Mouse (Mus musculus): ENCODE data around the gene Nat8l. TPM values are rescaled to one million over a fixed set of nuclear protein-coding genes. Genes with fewer than 3 reads are reported as not detected.
A peak's percentile ranks its signal among the peaks of the same experiment; 100 is the strongest.

Gene Nat8l
- polyA plus RNA-seq, 1 experiment from 2014 or later = 3.2 TPM

DNA sequence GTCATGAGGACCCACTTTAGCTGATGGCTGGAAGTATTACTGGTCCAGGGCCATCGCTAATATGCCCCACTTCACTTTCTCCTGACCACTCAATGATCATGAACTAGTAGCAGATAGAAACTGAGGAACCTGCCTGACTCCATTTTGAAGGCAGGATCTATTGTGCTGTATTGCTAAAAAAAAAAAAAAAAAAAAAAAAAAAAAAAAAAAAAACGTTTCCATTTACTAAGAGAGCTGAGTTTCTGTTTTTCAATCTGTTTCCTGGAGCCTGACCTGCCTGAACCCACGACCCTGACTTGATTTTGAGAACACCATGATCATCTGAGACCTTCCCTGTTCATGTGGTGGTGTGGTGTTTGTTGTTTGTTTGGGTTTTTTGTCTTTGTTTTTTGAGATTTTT, 19.5 kb upstream of the Nat8l start:
- H3K4me2 ChIP-seq (ENCODE audit: low read length) = no peak overlapping the region
- no peak for DNase-seq
- no peaks in the 10 kb centered on the region for H3K27me3 ChIP-seq (ENCODE audit: control insufficient read depth, insufficient read depth, low read length)
- no peaks in the 10 kb centered on the region for H3K9me3 ChIP-seq (ENCODE audit: control insufficient read depth, low read length)
- no peaks in the 10 kb centered on the region for H3K4me1 ChIP-seq (ENCODE audit: control insufficient read depth, insufficient read depth, low read length)
- no peak overlapping the region for H3K9ac ChIP-seq (replicated peaks; ENCODE audit: low read length)
- 43% methylated on average over 3 of the region's 3 CpGs for whole genome bisulfite sequencing
- H3K4me3 ChIP-seq (replicated peaks; ENCODE audit: low read depth, low read length) = no peak overlapping the region
- ATAC-seq (ENCODE audit: low FRiP score, low TSS enrichment) = no peak
- no peak overlapping the region for H3K27ac ChIP-seq (replicated peaks; ENCODE audit: low read depth, low read length)
- H3K36me3 ChIP-seq (ENCODE audit: control insufficient read depth, insufficient read depth, low read length) = 0 out of 2 replicates have a peak, but pooled peaks cover 3% of the 10 kb centered on the region

- no peak for DNase-seq
- Histone ChIP-seq H3K27ac (replicated peaks; ENCODE audit: low read depth, low read length) (peak overlapping the region; percentile 94), H3K36me3 (ENCODE audit: control insufficient read depth, insufficient read depth, low read length) (peaks cover 18% of the 10 kb centered on the region; the same call in 1 of the 2 replicates), H3K9ac (replicated peaks; ENCODE audit: low read length) (peak overlapping the region; percentile 96), H3K4me2 (ENCODE audit: low read length) (peak overlapping the region; percentile 83), H3K4me1 (ENCODE audit: control insufficient read depth, insufficient read depth, low read length) (peaks cover 31% of the 10 kb centered on the region), H3K9me3 (ENCODE audit: control insufficient read depth, low read length) (no peaks in the 10 kb centered on the region), H3K4me3 (replicated peaks; ENCODE audit: low read depth, low read length) (peak overlapping the region; percentile 97), H3K27me3 (ENCODE audit: control insufficient read depth, insufficient read depth, low read length) (no peaks in the 10 kb centered on the region)
- 2% methylated on average over 26 of the region's 26 CpGs for WGBS
- ATAC-seq (ENCODE audit: low FRiP score, low TSS enrichment) = peak; percentile 66
These were observed 13.0 kb upstream of the Nat8l start for GRCm38 (mm10) chr5:33982731-33983259.

- peak; percentile 98 for DNase-seq
These were observed 12.3 kb upstream of the Nat8l start, which contains the start of gene Gm1673 for GRCm38 (mm10) chr5:33983309-33984121. Gene Gm1673 (plus strand): TSS chr5:33983433.

DNA sequence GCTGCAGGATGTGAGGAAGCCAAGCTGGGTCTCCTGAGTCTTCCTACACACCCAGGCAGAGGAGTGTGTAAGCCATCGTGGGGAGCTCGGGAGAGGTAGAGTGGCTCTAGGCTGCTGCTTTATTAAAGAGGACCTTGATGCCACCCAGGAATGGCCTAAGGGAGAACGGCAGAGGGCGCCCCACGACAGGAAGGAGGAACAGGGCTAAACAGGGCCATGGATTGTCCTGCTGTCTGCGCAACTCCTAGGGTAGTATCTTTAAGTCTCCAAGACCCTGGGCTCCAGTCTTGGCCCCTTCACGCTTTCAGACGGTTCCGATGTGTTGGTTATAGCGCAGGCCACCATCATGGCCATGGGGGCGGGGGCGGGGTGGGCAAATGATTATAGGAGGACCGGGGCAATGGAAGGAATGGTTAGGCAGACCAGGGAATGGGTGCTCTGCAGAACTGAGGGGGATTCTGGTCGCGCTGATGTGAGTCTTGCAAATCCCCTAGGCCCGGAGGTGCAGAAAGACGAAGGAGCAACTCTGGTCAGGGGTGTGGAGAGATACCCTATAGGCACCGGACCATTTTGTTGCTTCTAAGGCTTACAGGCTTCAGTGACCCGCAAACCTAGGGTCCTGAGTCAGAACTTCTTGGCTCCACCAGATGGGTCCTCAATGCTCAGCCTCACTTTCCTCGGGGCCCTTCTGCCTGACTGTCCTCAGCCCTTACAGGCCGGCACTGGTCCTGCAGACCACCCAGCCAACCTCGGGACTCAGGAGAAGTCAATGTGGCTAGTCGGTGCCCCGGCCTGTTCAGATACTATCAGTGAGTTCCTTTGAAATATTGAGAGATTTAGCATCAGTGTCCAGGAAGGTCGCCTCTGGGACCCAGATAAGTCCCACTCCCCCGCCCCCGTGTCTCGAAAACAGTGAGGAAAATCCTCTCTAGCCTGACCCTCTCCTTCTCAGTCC, 836 bp upstream of the Nat8l start:
- peak overlapping the region; percentile 97 for H3K27ac ChIP-seq (replicated peaks; ENCODE audit: low read depth, low read length)
- H3K4me3 ChIP-seq (replicated peaks; ENCODE audit: low read depth, low read length) = peak overlapping the region; percentile 85
- DNase-seq (peak; percentile 64), ATAC-seq (ENCODE audit: low FRiP score, low TSS enrichment) (no peak)
- H3K9ac ChIP-seq (replicated peaks; ENCODE audit: low read length) = peak overlapping the region; percentile 88
- H3K27me3 ChIP-seq (ENCODE audit: control insufficient read depth, insufficient read depth, low read length) = no peaks in the 10 kb centered on the region
- WGBS = 34% methylated on average over 28 of the region's 28 CpGs
- H3K36me3 ChIP-seq (ENCODE audit: control insufficient read depth, insufficient read depth, low read length) = no peaks in the 10 kb centered on the region
- peak overlapping the region; percentile 64 for H3K4me2 ChIP-seq (ENCODE audit: low read length)
- H3K9me3 ChIP-seq (ENCODE audit: control insufficient read depth, low read length) = no peaks in the 10 kb centered on the region
- H3K4me1 ChIP-seq (ENCODE audit: control insufficient read depth, insufficient read depth, low read length) = peaks cover 29% of the 10 kb centered on the region

More at GRCm38 (mm10) chr5:33983309-33984121, 12.3 kb upstream of the Nat8l start, which contains the start of gene Gm1673:
- H3K9ac ChIP-seq (replicated peaks; ENCODE audit: low read length) = peak within 1 kb of the TSS; percentile 96
- H3K27ac ChIP-seq (replicated peaks; ENCODE audit: low read depth, low read length) = peak within 1 kb of the TSS; percentile 94
- peak; percentile 90 for ATAC-seq (ENCODE audit: low FRiP score, low TSS enrichment)
- H3K4me1 ChIP-seq (ENCODE audit: control insufficient read depth, insufficient read depth, low read length) = peaks cover 31% of the 10 kb centered on the region
- no peaks in the 10 kb centered on the region for H3K27me3 ChIP-seq (ENCODE audit: control insufficient read depth, insufficient read depth, low read length)
- peak within 1 kb of the TSS; percentile 83 for H3K4me2 ChIP-seq (ENCODE audit: low read length)
- H3K36me3 ChIP-seq (ENCODE audit: control insufficient read depth, insufficient read depth, low read length) = peaks cover 16% of the 10 kb centered on the region; the same call in 1 of the 2 replicates
- H3K4me3 ChIP-seq (replicated peaks; ENCODE audit: low read depth, low read length) = peak within 1 kb of the TSS; percentile 97
- under 1% methylated on average over 88 of the region's 88 CpGs for WGBS
- no peaks in the 10 kb centered on the region for H3K9me3 ChIP-seq (ENCODE audit: control insufficient read depth, low read length)

GRCm38 (mm10) chr5:33996694-33997045, 886 bp downstream of the Nat8l start:
- no peak for DNase-seq
- H3K36me3 ChIP-seq (ENCODE audit: control insufficient read depth, insufficient read depth, low read length) = peaks cover 16% of the 10 kb centered on the region
- 0% methylated on average over 54 of the region's 55 CpGs for WGBS
- peak overlapping the region; percentile 88 for H3K9ac ChIP-seq (replicated peaks; ENCODE audit: low read length)
- H3K4me2 ChIP-seq (ENCODE audit: low read length) = peak overlapping the region; percentile 64
- H3K27me3 ChIP-seq (ENCODE audit: control insufficient read depth, insufficient read depth, low read length) = no peaks in the 10 kb centered on the region
- no peaks in the 10 kb centered on the region for H3K9me3 ChIP-seq (ENCODE audit: control insufficient read depth, low read length)
- peak overlapping the region; percentile 97 for H3K27ac ChIP-seq (replicated peaks; ENCODE audit: low read depth, low read length)
- H3K4me1 ChIP-seq (ENCODE audit: control insufficient read depth, insufficient read depth, low read length) = peaks cover 29% of the 10 kb centered on the region
- H3K4me3 ChIP-seq (replicated peaks; ENCODE audit: low read depth, low read length) = peak overlapping the region; percentile 85
- ATAC-seq (ENCODE audit: low FRiP score, low TSS enrichment) = peak; percentile 40; the same call in 1 of the 2 replicates

DNA sequence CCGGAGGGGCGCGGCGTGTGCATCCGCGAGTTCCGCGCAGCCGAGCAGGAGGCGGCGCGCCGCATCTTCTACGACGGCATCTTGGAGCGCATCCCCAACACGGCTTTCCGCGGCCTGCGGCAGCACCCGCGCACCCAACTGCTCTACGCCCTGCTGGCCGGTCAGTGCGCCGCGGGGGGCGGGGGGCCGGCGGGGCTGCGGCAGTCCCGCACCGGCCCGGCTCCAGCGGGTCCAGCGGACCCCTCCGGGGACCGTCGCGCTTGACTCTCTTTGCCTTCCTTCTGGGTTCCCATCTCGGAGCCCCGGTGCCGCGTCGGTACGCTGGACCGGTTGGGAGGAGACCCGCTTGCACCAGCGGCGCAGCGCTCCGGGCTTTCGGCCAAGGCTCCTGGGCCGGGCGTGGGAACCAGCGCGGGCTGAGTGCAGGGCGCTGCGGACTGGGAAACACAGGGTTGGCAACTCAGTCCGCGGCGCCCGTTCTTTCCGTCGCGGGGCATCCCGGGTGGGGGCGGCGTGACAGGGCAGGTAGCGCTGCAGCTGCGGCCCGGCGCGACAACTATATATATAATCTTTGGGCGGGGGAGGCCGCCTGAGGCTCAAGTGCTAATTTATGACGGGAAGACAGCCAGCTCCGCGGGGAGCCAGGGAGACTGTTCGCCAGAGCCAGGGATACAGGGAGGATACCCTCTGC, 1.4 kb downstream of the Nat8l start:
- H3K9ac ChIP-seq (replicated peaks; ENCODE audit: low read length) = peak overlapping the region; percentile 88
- peak overlapping the region; percentile 85 for H3K4me3 ChIP-seq (replicated peaks; ENCODE audit: low read depth, low read length)
- ATAC-seq (ENCODE audit: low FRiP score, low TSS enrichment) (peak; percentile 12; the same call in 1 of the 2 replicates), DNase-seq (peak; percentile 79)
- peaks cover 29% of the 10 kb centered on the region for H3K4me1 ChIP-seq (ENCODE audit: control insufficient read depth, insufficient read depth, low read length)
- H3K9me3 ChIP-seq (ENCODE audit: control insufficient read depth, low read length) = no peaks in the 10 kb centered on the region
- H3K36me3 ChIP-seq (ENCODE audit: control insufficient read depth, insufficient read depth, low read length) = peaks cover 21% of the 10 kb centered on the region
- no peaks in the 10 kb centered on the region for H3K27me3 ChIP-seq (ENCODE audit: control insufficient read depth, insufficient read depth, low read length)
- WGBS = under 1% methylated on average over 78 of the region's 80 CpGs
- H3K4me2 ChIP-seq (ENCODE audit: low read length) = peak overlapping the region; percentile 64
- H3K27ac ChIP-seq (replicated peaks; ENCODE audit: low read depth, low read length) = peak overlapping the region; percentile 97

DNA sequence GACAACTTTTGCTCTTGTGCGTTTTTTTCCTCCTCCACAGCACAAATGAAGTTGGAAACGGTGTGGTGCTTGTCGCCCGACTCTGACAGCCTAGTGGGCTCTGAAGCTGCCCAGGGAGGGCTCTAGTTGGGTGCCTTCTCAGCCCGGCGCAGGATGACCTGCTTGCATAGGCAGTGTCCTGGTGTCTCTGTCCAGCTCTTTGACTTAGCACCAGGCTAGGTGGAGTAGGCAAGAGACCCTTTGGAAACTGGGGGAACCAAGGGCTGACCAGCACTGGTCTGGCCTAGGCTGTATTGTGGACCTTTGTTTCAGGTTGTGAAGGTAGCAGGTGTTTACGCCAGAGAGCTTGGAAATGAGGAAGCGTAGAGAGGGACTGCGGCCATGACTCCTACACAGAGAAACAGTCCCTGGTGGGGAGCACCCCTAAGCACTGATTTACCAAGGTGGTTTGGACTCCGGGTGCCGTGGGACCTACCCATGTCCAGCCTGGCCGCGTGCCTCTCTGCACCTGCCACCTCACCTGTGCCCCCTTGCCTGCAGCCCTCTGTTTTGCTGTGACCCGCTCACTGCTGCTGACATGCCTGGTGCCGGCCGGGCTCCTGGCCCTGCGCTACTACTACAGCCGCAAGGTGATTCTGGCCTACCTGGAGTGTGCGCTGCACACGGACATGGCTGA, 2.2 kb downstream of the Nat8l start:
- WGBS = 71% methylated on average over 20 of the region's 20 CpGs
- ATAC-seq (ENCODE audit: low FRiP score, low TSS enrichment) = no peak
- no peak overlapping the region for H3K27ac ChIP-seq (replicated peaks; ENCODE audit: low read depth, low read length)
- peaks cover 29% of the 10 kb centered on the region for H3K4me1 ChIP-seq (ENCODE audit: control insufficient read depth, insufficient read depth, low read length)
- peak overlapping the region; percentile 88 for H3K9ac ChIP-seq (replicated peaks; ENCODE audit: low read length)
- no peaks in the 10 kb centered on the region for H3K9me3 ChIP-seq (ENCODE audit: control insufficient read depth, low read length)
- H3K4me2 ChIP-seq (ENCODE audit: low read length) = peak overlapping the region; percentile 64
- peak overlapping the region; percentile 85 for H3K4me3 ChIP-seq (replicated peaks; ENCODE audit: low read depth, low read length)
- no peaks in the 10 kb centered on the region for H3K27me3 ChIP-seq (ENCODE audit: control insufficient read depth, insufficient read depth, low read length)
- no peak for DNase-seq
- peaks cover 21% of the 10 kb centered on the region for H3K36me3 ChIP-seq (ENCODE audit: control insufficient read depth, insufficient read depth, low read length)
